Mouse (Mus musculus) embryo, embryonic 9.5 days (tissue): ENCODE results near the gene Olfr549.

Source experiments
- DNase-seq: peaks from one replicate; pipeline ENCODE4 v3.0.0-alpha.2; 2017; ENCODE audit errors: extremely low spot score

Olfr549 gene

DNA sequence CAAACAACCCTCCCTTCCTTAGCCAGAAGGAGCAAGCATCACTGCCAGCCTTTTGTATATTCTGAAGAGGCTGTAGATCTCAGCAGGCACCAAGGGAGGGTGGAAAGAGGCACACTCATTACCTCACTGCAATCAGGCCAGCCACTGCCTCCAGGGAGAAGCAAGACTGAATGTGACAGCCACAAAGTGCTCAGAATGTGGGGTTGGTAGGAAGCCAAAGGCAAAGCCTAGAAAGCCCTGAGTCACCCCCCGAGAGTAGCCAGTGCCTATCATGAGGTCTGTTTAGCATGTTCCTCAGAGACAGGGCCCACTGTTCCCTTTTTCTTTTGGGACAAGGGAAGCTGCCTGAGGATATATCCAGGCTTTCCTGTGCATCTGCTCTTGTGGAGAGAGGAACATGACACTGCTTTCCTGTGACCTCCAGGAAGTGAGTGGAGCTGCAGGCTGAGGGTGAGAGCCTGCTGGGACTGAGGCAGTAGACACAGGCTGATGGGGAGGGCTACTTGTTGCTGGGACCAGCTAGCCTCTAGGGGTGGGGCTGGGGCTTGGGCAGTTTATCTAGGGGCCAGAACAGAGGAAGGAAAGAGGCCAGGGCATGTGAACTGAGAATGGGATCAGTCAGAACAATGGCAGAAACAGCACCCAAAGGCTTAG lies 47.8 kb downstream of the Olfr549 start, which contains the start of gene Olfr552:
TSS of gene Olfr552 (plus strand) at position 393 of the 654 bp plus-strand sequence.
- DNase-seq: no peak
